Mouse (Mus musculus) CD4-positive helper T cell, adult 2 months (primary cell): ENCODE data around the gene 1700034J05Rik.

ENCODE experiments used
- DNase-seq: peaks from one replicate; pipeline ENCODE4 v3.0.0-alpha.2; 2012; ENCODE audit warnings: low read depth, missing footprints, low spot score

The 1700034J05Rik gene

GRCm38 (mm10) chr6:146926415-146926980 is 27.7 kb downstream of the 1700034J05Rik start:
- no peak for DNase-seq

GRCm38 (mm10) chr6:146918341-146918740 is 35.9 kb downstream of the 1700034J05Rik start:
- no peak for DNase-seq

GRCm38 (mm10) chr6:146917396-146917795 is 36.8 kb downstream of the 1700034J05Rik start:
- no peak for DNase-seq

- no peak for DNase-seq
These were observed 38.4 kb downstream of the 1700034J05Rik start for GRCm38 (mm10) chr6:146915808-146916207.

- no peak for DNase-seq
These were observed 40.6 kb downstream of the 1700034J05Rik start for GRCm38 (mm10) chr6:146913489-146914198.

- no peak for DNase-seq
These were observed 41.3 kb downstream of the 1700034J05Rik start for GRCm38 (mm10) chr6:146912835-146913488.

GRCm38 (mm10) chr6:146910801-146911200 is 43.4 kb downstream of the 1700034J05Rik start:
- no peak for DNase-seq

- DNase-seq, result no peak
These were observed 44.3 kb downstream of the 1700034J05Rik start for GRCm38 (mm10) chr6:146909725-146910489.

GRCm38 (mm10) chr6:146908801-146909200 is 45.4 kb downstream of the 1700034J05Rik start:
- peak; percentile 6 for DNase-seq

- DNase-seq, result no peak
These were observed 46.4 kb downstream of the 1700034J05Rik start for GRCm38 (mm10) chr6:146907795-146908190.

GRCm38 (mm10) chr6:146907061-146907794 is 47.0 kb downstream of the 1700034J05Rik start:
- DNase-seq, result no peak

- DNase-seq, result no peak
These were observed 48.0 kb downstream of the 1700034J05Rik start for GRCm38 (mm10) chr6:146906000-146906786.

GRCm38 (mm10) chr6:146904707-146905106 is 49.5 kb downstream of the 1700034J05Rik start:
- no peak for DNase-seq

GRCm38 (mm10) chr6:146903632-146904031 is 50.6 kb downstream of the 1700034J05Rik start:
- no peak for DNase-seq

- no peak for DNase-seq
These were observed 52.3 kb downstream of the 1700034J05Rik start for GRCm38 (mm10) chr6:146901929-146902328.
